Mouse (Mus musculus) spleen, postnatal 14 days (tissue): ENCODE data around the gene Fat1.

Experiments
- DNase-seq, 2 experiments: peaks; one replicate each; pipeline ENCODE4 v3.0.0; 2021 to 2022; ENCODE audit warnings: low spot score in 2 of 2

Fat1 gene

GRCm38 (mm10) chr8:44961492-44961891, 26.2 kb downstream of the Fat1 start:
- DNase-seq = no peak

GRCm38 (mm10) chr8:44962572-44963231, 27.5 kb downstream of the Fat1 start:
- DNase-seq = no peak

GRCm38 (mm10) chr8:44967521-44968039, 32.3 kb downstream of the Fat1 start:
- no peak for DNase-seq

- no peak for DNase-seq
These were observed 34.8 kb downstream of the Fat1 start for GRCm38 (mm10) chr8:44970093-44970492.

GRCm38 (mm10) chr8:44971346-44971745, 36.1 kb downstream of the Fat1 start:
- DNase-seq = no peak

GRCm38 (mm10) chr8:44971964-44972363, 36.7 kb downstream of the Fat1 start:
- no peak for DNase-seq

GRCm38 (mm10) chr8:44975113-44975512, 39.9 kb downstream of the Fat1 start:
- DNase-seq = no peak

GRCm38 (mm10) chr8:44975654-44976053, 40.4 kb downstream of the Fat1 start:
- no peak for DNase-seq

GRCm38 (mm10) chr8:44978622-44979021, 43.4 kb downstream of the Fat1 start:
- DNase-seq = no peak

GRCm38 (mm10) chr8:44979245-44979644, 44.0 kb downstream of the Fat1 start:
- DNase-seq = no peak

- no peak for DNase-seq
These were observed 44.8 kb downstream of the Fat1 start for GRCm38 (mm10) chr8:44980030-44980429.

- no peak for DNase-seq
These were observed 50.4 kb downstream of the Fat1 start for GRCm38 (mm10) chr8:44985326-44986288.

GRCm38 (mm10) chr8:44991700-44992487, 56.6 kb downstream of the Fat1 start:
- DNase-seq = no peak

GRCm38 (mm10) chr8:44992664-44993063, 57.4 kb downstream of the Fat1 start:
- no peak for DNase-seq

GRCm38 (mm10) chr8:44993376-44993775, 58.1 kb downstream of the Fat1 start:
- DNase-seq = no peak

GRCm38 (mm10) chr8:44996493-44996892, 61.2 kb downstream of the Fat1 start:
- DNase-seq = no peak

- no peak for DNase-seq
These were observed 62.1 kb downstream of the Fat1 start for GRCm38 (mm10) chr8:44997321-44997720.

- no peak for DNase-seq
These were observed 62.6 kb downstream of the Fat1 start for GRCm38 (mm10) chr8:44997829-44998228.

GRCm38 (mm10) chr8:44998275-44998674, 63.0 kb downstream of the Fat1 start:
- no peak for DNase-seq

GRCm38 (mm10) chr8:44998681-44999277, 63.5 kb downstream of the Fat1 start:
- DNase-seq = no peak

GRCm38 (mm10) chr8:45001577-45002197, 66.4 kb downstream of the Fat1 start:
- no peak for DNase-seq
